Mouse (Mus musculus) forebrain, embryonic 14.5 days (tissue): ENCODE measurements at regions not wholly inside any gene's neighbourhood (a gene's known extent, or its start where the extent isn't known, plus 50 kb on each side); places are given as distances from the start of the nearest gene placed in this dataset.

Experiments used
- ATAC-seq: fragments of 200-750 bp; cut with Nextera tagmentation; 2 replicates; pipeline ENCODE4 v1.8.0; 2017; ENCODE audit warnings: mild to moderate bottlenecking, moderate library complexity
- DNase-seq: peaks from one replicate; pipeline ENCODE4 v3.0.0-alpha.2; 2015; ENCODE audit warnings: low spot score
- H3K27ac ChIP-seq: fragments of 300-500 bp; sonication (generic); 2 replicates; pipeline ENCODE4 v1.5.1; 2014; ENCODE audit warnings: low read depth, mild to moderate bottlenecking, control low read depth, low read length, moderate library complexity
- H3K27me3 ChIP-seq: fragments of 300-500 bp; sonication (generic); replicated peaks from 2 replicates; pipeline ENCODE4 v1.6.1; 2014; ENCODE audit warnings: low read length, control low read depth, mixed read lengths; ENCODE audit not compliant: control insufficient read depth, insufficient read depth
- H3K36me3 ChIP-seq: fragments of 300-500 bp; sonication (generic); 2 replicates; pipeline ENCODE4 v1.6.1; 2014; ENCODE audit warnings: low read length, control low read depth; ENCODE audit not compliant: control insufficient read depth, insufficient read depth
- H3K4me1 ChIP-seq: fragments of 300-500 bp; sonication (generic); 2 replicates; pipeline ENCODE4 v1.6.1; 2014; ENCODE audit warnings: antibody characterized with exemption, low read length, control low read depth; ENCODE audit not compliant: control insufficient read depth, insufficient read depth
- H3K4me2 ChIP-seq: fragments of 300-500 bp; sonication (generic); 2 replicates; pipeline ENCODE4 v1.6.1; 2014; ENCODE audit warnings: mild to moderate bottlenecking, control low read depth, low read length
- H3K4me3 ChIP-seq: fragments of 300-500 bp; sonication (generic); 2 replicates; pipeline ENCODE4 v1.5.1; 2014; ENCODE audit warnings: low read depth, low read length, control low read depth
- H3K9ac ChIP-seq: fragments of 300-500 bp; sonication (generic); 2 replicates; pipeline ENCODE4 v1.6.1; 2014; ENCODE audit warnings: mild to moderate bottlenecking, low read length, control low read depth, moderate library complexity
- H3K9me3 ChIP-seq: fragments of 300-500 bp; sonication (generic); replicated peaks from 2 replicates; pipeline ENCODE4 v1.6.1; 2016; ENCODE audit warnings: low read length, control low read depth, mixed read lengths; ENCODE audit not compliant: control insufficient read depth
- WGBS: fragments of 180-500 bp; shearing (Covaris S2); extraction: QIAGEN DNeasy Blood & Tissue Kit; methylation state at CpG from one replicate; pipeline ENCODE4 v1.1.7; 2014; 5-methylcytosine and 5-hydroxymethylcytosine counted together

GRCm38 (mm10) chr16:8006631-8007030 lies 418.3 kb downstream of the Tmem114 start:
- H3K36me3 ChIP-seq = no peaks in the 10 kb centered on the region
- no peak overlapping the region for H3K4me2 ChIP-seq
- H3K4me1 ChIP-seq = no peaks in the 10 kb centered on the region
- no peak overlapping the region for H3K27ac ChIP-seq
- H3K9me3 ChIP-seq = no peaks in the 10 kb centered on the region
- no peak overlapping the region for H3K4me3 ChIP-seq
- WGBS = 80% methylated on average over 3 of the region's 3 CpGs
- H3K9ac ChIP-seq = no peak overlapping the region
- DNase-seq (no peak), ATAC-seq (no peak)
- H3K27me3 ChIP-seq = no peaks in the 10 kb centered on the region

- H3K27me3 ChIP-seq = no peaks in the 10 kb centered on the region
- H3K27ac ChIP-seq = no peak overlapping the region
- H3K4me1 ChIP-seq = no peaks in the 10 kb centered on the region
- no peaks in the 10 kb centered on the region for H3K9me3 ChIP-seq
- DNase-seq (no peak), ATAC-seq (no peak)
- H3K9ac ChIP-seq = no peak overlapping the region
- no peak overlapping the region for H3K4me3 ChIP-seq
- H3K4me2 ChIP-seq = no peak overlapping the region
- no peaks in the 10 kb centered on the region for H3K36me3 ChIP-seq
- WGBS = 84% methylated on average over 7 of the region's 7 CpGs
Measured at GRCm38 (mm10) chr16:8002339-8003089, 422.4 kb downstream of the Tmem114 start.

DNA sequence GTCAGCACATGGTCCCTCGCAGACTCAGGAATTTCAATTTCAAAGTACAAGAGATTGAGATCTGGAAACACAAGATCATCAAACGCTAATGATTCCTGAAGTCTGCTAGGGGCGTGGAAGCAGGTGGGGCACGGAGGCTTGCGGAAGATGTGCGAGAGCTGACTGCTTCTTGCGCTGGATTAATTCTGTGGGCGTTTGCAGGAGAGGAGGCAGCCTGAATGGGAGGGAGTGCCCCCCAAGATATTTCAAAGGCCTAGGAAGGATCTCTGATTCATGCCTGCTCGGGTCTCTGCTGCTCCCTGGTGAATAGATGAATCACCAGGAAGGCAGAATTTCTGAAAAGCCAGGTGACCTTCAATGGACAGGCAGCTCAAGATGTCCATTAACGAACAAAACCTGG lies 442.1 kb downstream of the Tmem114 start:
- no peaks in the 10 kb centered on the region for H3K27me3 ChIP-seq
- H3K4me3 ChIP-seq = no peak overlapping the region
- ATAC-seq (no peak), DNase-seq (no peak)
- no peaks in the 10 kb centered on the region for H3K9me3 ChIP-seq
- H3K27ac ChIP-seq = no peak overlapping the region
- H3K36me3 ChIP-seq = no peaks in the 10 kb centered on the region
- no peaks in the 10 kb centered on the region for H3K4me1 ChIP-seq
- no peak overlapping the region for H3K4me2 ChIP-seq
- 46% methylated on average over 10 of the region's 10 CpGs for WGBS
- no peak overlapping the region for H3K9ac ChIP-seq

DNA sequence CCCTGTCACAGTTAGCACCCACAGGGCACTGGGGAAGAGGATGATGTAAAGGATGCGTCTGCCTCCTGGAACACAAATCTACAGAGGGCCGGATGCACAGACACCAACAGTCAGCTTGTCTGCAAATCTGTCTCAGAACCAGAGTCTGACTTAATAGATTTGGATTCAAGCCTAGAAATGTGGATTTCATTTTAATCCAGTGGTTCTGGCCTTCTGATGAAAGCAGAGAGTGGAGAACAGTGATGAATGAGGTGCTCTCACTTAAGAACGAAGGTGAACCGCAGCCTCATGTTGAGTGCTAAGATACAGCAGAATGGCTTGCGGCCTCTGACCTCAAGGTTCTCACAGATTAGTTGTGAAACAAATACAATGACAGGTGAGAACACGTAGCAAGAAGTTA lies 446.5 kb downstream of the Tmem114 start:
- DNase-seq = no peak
- H3K4me2 ChIP-seq = no peak overlapping the region

GRCm38 (mm10) chr16:7951616-7952015 lies 473.3 kb downstream of the Tmem114 start:
- ATAC-seq (no peak), DNase-seq (no peak)
- H3K4me2 ChIP-seq = no peak overlapping the region
- no peak overlapping the region for H3K27ac ChIP-seq
- H3K4me3 ChIP-seq = no peak overlapping the region
- no peaks in the 10 kb centered on the region for H3K36me3 ChIP-seq
- H3K9ac ChIP-seq = no peak overlapping the region
- H3K9me3 ChIP-seq = no peaks in the 10 kb centered on the region
- WGBS = 87% methylated on average over 2 of the region's 2 CpGs
- no peaks in the 10 kb centered on the region for H3K27me3 ChIP-seq
- no peaks in the 10 kb centered on the region for H3K4me1 ChIP-seq

More for the DNA sequence above, 446.5 kb downstream of the Tmem114 start:
- H3K4me1 ChIP-seq = no peaks in the 10 kb centered on the region
- 80% methylated on average over 6 of the region's 6 CpGs for WGBS
- no peak overlapping the region for H3K27ac ChIP-seq
- no peaks in the 10 kb centered on the region for H3K27me3 ChIP-seq
- no peaks in the 10 kb centered on the region for H3K9me3 ChIP-seq
- H3K4me3 ChIP-seq = no peak overlapping the region
- ATAC-seq = no peak
- no peak overlapping the region for H3K9ac ChIP-seq
- H3K36me3 ChIP-seq = no peaks in the 10 kb centered on the region

- no peaks in the 10 kb centered on the region for H3K4me1 ChIP-seq
- no peak overlapping the region for H3K27ac ChIP-seq
- ATAC-seq = no peak
- H3K9me3 ChIP-seq = no peaks in the 10 kb centered on the region
- H3K36me3 ChIP-seq = no peaks in the 10 kb centered on the region
- no peak for DNase-seq
- WGBS = 84% methylated on average over 2 of the region's 2 CpGs
- no peak overlapping the region for H3K9ac ChIP-seq
- no peak overlapping the region for H3K4me3 ChIP-seq
- no peak overlapping the region for H3K4me2 ChIP-seq
- no peaks in the 10 kb centered on the region for H3K27me3 ChIP-seq
Measured at GRCm38 (mm10) chr16:7942333-7942732, 482.6 kb downstream of the Tmem114 start.

DNA sequence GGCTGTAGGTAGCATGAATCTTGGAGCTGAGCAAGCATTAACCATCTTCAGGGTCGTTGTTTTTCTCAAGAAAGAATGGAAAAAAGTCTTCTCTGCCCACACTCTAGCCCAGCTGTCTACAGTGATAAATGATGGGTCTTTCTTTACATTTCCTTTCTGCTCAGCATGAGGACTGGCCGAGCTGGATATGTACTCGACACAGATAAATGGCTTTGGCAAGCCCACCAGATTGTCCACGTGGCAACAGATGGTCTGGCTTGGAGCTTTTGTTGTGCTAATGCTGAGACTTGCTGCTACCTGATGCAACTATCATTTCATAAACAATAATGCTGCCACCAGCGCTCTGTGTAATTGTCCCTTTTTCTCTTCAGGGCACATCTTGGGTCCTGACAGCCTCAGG lies 487.8 kb downstream of the Tmem114 start:
- H3K27ac ChIP-seq = no peak overlapping the region
- H3K4me2 ChIP-seq = no peak overlapping the region
- H3K27me3 ChIP-seq = no peaks in the 10 kb centered on the region
- 69% methylated on average over 5 of the region's 5 CpGs for WGBS
- H3K9me3 ChIP-seq = no peaks in the 10 kb centered on the region
- no peak overlapping the region for H3K4me3 ChIP-seq
- no peaks in the 10 kb centered on the region for H3K4me1 ChIP-seq
- H3K9ac ChIP-seq = no peak overlapping the region
- no peak for DNase-seq
- no peaks in the 10 kb centered on the region for H3K36me3 ChIP-seq
- no peak for ATAC-seq

GRCm38 (mm10) chr16:7932322-7932721 lies 492.6 kb downstream of the Tmem114 start:
- Histone ChIP-seq H3K9me3 (no peaks in the 10 kb centered on the region), H3K36me3 (no peaks in the 10 kb centered on the region), H3K4me2 (no peak overlapping the region), H3K27me3 (no peaks in the 10 kb centered on the region), H3K9ac (no peak overlapping the region), H3K27ac (no peak overlapping the region), H3K4me3 (no peak overlapping the region), H3K4me1 (no peaks in the 10 kb centered on the region)
- DNase-seq = peak; percentile 32
- no peak for ATAC-seq
- WGBS = 61% methylated on average over 4 of the region's 4 CpGs

DNA sequence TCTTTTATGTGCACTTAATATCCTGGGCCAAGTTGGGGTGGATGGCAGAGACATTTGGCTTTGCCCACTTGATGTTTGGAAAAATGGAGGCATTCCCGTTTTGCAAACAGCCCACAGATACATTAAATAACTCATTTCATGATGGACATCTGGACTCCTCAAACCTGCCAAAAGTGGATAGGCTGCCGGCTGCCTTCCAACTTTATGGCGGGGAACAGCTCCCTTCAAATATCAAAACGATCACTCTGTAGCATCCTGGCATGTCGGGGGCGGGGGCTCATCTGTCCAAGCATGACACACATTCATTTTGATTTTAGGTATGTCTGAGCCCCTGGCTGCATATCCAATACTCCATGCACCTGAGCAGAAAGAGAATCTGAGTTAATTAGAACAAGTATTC lies 493.3 kb downstream of the Tmem114 start:
- H3K27me3 ChIP-seq = no peaks in the 10 kb centered on the region
- H3K9me3 ChIP-seq = no peaks in the 10 kb centered on the region
- H3K27ac ChIP-seq = no peak overlapping the region
- no peak overlapping the region for H3K9ac ChIP-seq
- no peak overlapping the region for H3K4me3 ChIP-seq
- WGBS = 89% methylated on average over 6 of the region's 6 CpGs
- no peaks in the 10 kb centered on the region for H3K36me3 ChIP-seq
- DNase-seq = no peak
- no peak overlapping the region for H3K4me2 ChIP-seq
- ATAC-seq = no peak
- no peaks in the 10 kb centered on the region for H3K4me1 ChIP-seq
